Mouse (Mus musculus): ENCODE measurements around the gene Atf7ip. TPM values are rescaled to one million over a fixed set of nuclear protein-coding genes. Genes with fewer than 3 reads are reported as not detected.
A peak's percentile ranks its signal among the peaks of the same experiment; 100 is the strongest.

Gene Atf7ip
- polyA plus RNA-seq, 1 experiment from 2014 or later, result 47.0 TPM

GRCm38 (mm10) chr6:136466956-136467750 lies 38.8 kb upstream of the Atf7ip start:
- Histone ChIP-seq H3K4me3 (ENCODE audit: control insufficient read depth in 1 of 2, insufficient read depth in 1 of 2, low read depth in 1 of 2, low read length in 2 of 2) (no peak overlapping the region), H3K4me2 (ENCODE audit: low read length) (no peak overlapping the region)

GRCm38 (mm10) chr6:136467837-136468236 lies 38.1 kb upstream of the Atf7ip start:
- peaks cover 34 to 45% of the 10 kb centered on the region in 2 experiments for H3K4me1 ChIP-seq (ENCODE audit: control insufficient read depth in 2 of 2, insufficient read depth in 2 of 2, low read length in 2 of 2)
- ATAC-seq (ENCODE audit: insufficient number of reproducible peaks, insufficient read depth, low FRiP score, low read depth), result no peak
- H3K36me3 ChIP-seq (ENCODE audit: control insufficient read depth, insufficient read depth, low read length), result no peaks in the 10 kb centered on the region
- no peak overlapping the region for H3K9ac ChIP-seq (ENCODE audit: low read length)
- no peaks in the 10 kb centered on the region for H3K27me3 ChIP-seq (ENCODE audit: control insufficient read depth, insufficient read depth, low read length)
- no peak overlapping the region for H3K4me3 ChIP-seq (ENCODE audit: control insufficient read depth in 1 of 2, insufficient read depth in 1 of 2, low read depth in 1 of 2, low read length in 2 of 2)
- WGBS, result 38% methylated on average over 5 of the region's 5 CpGs
- peak overlapping the region; percentile 74 to 94 for H3K27ac ChIP-seq (replicated peaks in 1 of 2; ENCODE audit: control insufficient read depth in 1 of 2, insufficient read depth in 1 of 2, low read depth in 2 of 2, low read length in 2 of 2)
- H3K9me3 ChIP-seq (ENCODE audit: control insufficient read depth, low read length), result no peaks in the 10 kb centered on the region
- H3K4me2 ChIP-seq (ENCODE audit: low read length), result no peak overlapping the region

More at GRCm38 (mm10) chr6:136466956-136467750, 38.8 kb upstream of the Atf7ip start:
- WGBS, result 54% methylated on average over 14 of the region's 14 CpGs
- no peaks in the 10 kb centered on the region for H3K36me3 ChIP-seq (ENCODE audit: control insufficient read depth, insufficient read depth, low read length)
- peaks cover 34 to 45% of the 10 kb centered on the region in 2 experiments for H3K4me1 ChIP-seq (ENCODE audit: control insufficient read depth in 2 of 2, insufficient read depth in 2 of 2, low read length in 2 of 2)
- no peak for ATAC-seq (ENCODE audit: insufficient number of reproducible peaks, insufficient read depth, low FRiP score, low read depth)
- H3K9ac ChIP-seq (ENCODE audit: low read length), result no peak overlapping the region
- no peaks in the 10 kb centered on the region for H3K27me3 ChIP-seq (ENCODE audit: control insufficient read depth, insufficient read depth, low read length)
- peak overlapping the region; percentile 74 to 94 for H3K27ac ChIP-seq (replicated peaks in 1 of 2; ENCODE audit: control insufficient read depth in 1 of 2, insufficient read depth in 1 of 2, low read depth in 2 of 2, low read length in 2 of 2)
- H3K9me3 ChIP-seq (ENCODE audit: control insufficient read depth, low read length), result no peaks in the 10 kb centered on the region

- Histone ChIP-seq H3K27ac (replicated peaks in 1 of 2; ENCODE audit: control insufficient read depth in 1 of 2, insufficient read depth in 1 of 2, low read depth in 2 of 2, low read length in 2 of 2) (peak overlapping the region; percentile 74 to 94), H3K36me3 (ENCODE audit: control insufficient read depth, insufficient read depth, low read length) (no peaks in the 10 kb centered on the region), H3K4me1 (ENCODE audit: control insufficient read depth in 2 of 2, insufficient read depth in 2 of 2, low read length in 2 of 2) (peaks cover 36 to 47% of the 10 kb centered on the region in 2 experiments), H3K27me3 (ENCODE audit: control insufficient read depth, insufficient read depth, low read length) (no peaks in the 10 kb centered on the region), H3K9ac (ENCODE audit: low read length) (no peak overlapping the region), H3K4me2 (ENCODE audit: low read length) (no peak overlapping the region), H3K4me3 (ENCODE audit: control insufficient read depth in 1 of 2, insufficient read depth in 1 of 2, low read depth in 1 of 2, low read length in 2 of 2) (no peak overlapping the region), H3K9me3 (ENCODE audit: control insufficient read depth, low read length) (no peaks in the 10 kb centered on the region)
- peak; percentile 75 for ATAC-seq (ENCODE audit: insufficient number of reproducible peaks, insufficient read depth, low FRiP score, low read depth)
- WGBS, result 1% methylated on average over 12 of the region's 12 CpGs
Measured at GRCm38 (mm10) chr6:136468401-136468912, 37.5 kb upstream of the Atf7ip start.

- Histone ChIP-seq H3K36me3 (ENCODE audit: control insufficient read depth, insufficient read depth, low read length) (no peaks in the 10 kb centered on the region), H3K4me1 (ENCODE audit: control insufficient read depth in 2 of 2, insufficient read depth in 2 of 2, low read length in 2 of 2) (peaks cover 36 to 51% of the 10 kb centered on the region in 2 experiments), H3K27me3 (ENCODE audit: control insufficient read depth, insufficient read depth, low read length) (no peaks in the 10 kb centered on the region), H3K4me3 (ENCODE audit: control insufficient read depth in 1 of 2, insufficient read depth in 1 of 2, low read depth in 1 of 2, low read length in 2 of 2) (no peak overlapping the region), H3K4me2 (ENCODE audit: low read length) (no peak overlapping the region), H3K9me3 (ENCODE audit: control insufficient read depth, low read length) (no peaks in the 10 kb centered on the region), H3K27ac (replicated peaks in 1 of 2; ENCODE audit: control insufficient read depth in 1 of 2, insufficient read depth in 1 of 2, low read depth in 2 of 2, low read length in 2 of 2) (peak overlapping the region; percentile 69 to 94), H3K9ac (ENCODE audit: low read length) (no peak overlapping the region)
- WGBS, result 26% methylated on average over 12 of the region's 12 CpGs
- peak; percentile 0; the same call in 1 of the 2 replicates for ATAC-seq (ENCODE audit: insufficient number of reproducible peaks, insufficient read depth, low FRiP score, low read depth)
Measured at GRCm38 (mm10) chr6:136468974-136469792, 36.8 kb upstream of the Atf7ip start.

GRCm38 (mm10) chr6:136469807-136470206 lies 36.2 kb upstream of the Atf7ip start:
- no peak overlapping the region for H3K9ac ChIP-seq (ENCODE audit: low read length)
- H3K4me3 ChIP-seq (ENCODE audit: control insufficient read depth in 1 of 2, insufficient read depth in 1 of 2, low read depth in 1 of 2, low read length in 2 of 2), result no peak overlapping the region
- no peak for ATAC-seq (ENCODE audit: insufficient number of reproducible peaks, insufficient read depth, low FRiP score, low read depth)
- no peaks in the 10 kb centered on the region for H3K36me3 ChIP-seq (ENCODE audit: control insufficient read depth, insufficient read depth, low read length)
- WGBS, result 71% methylated on average over 9 of the region's 9 CpGs
- H3K9me3 ChIP-seq (ENCODE audit: control insufficient read depth, low read length), result no peaks in the 10 kb centered on the region
- no peak overlapping the region for H3K4me2 ChIP-seq (ENCODE audit: low read length)
- peak overlapping the region; percentile 69 to 94 for H3K27ac ChIP-seq (replicated peaks in 1 of 2; ENCODE audit: control insufficient read depth in 1 of 2, insufficient read depth in 1 of 2, low read depth in 2 of 2, low read length in 2 of 2)
- H3K27me3 ChIP-seq (ENCODE audit: control insufficient read depth, insufficient read depth, low read length), result no peaks in the 10 kb centered on the region
- H3K4me1 ChIP-seq (ENCODE audit: control insufficient read depth in 2 of 2, insufficient read depth in 2 of 2, low read length in 2 of 2), result peaks cover 34 to 51% of the 10 kb centered on the region in 2 experiments

DNA sequence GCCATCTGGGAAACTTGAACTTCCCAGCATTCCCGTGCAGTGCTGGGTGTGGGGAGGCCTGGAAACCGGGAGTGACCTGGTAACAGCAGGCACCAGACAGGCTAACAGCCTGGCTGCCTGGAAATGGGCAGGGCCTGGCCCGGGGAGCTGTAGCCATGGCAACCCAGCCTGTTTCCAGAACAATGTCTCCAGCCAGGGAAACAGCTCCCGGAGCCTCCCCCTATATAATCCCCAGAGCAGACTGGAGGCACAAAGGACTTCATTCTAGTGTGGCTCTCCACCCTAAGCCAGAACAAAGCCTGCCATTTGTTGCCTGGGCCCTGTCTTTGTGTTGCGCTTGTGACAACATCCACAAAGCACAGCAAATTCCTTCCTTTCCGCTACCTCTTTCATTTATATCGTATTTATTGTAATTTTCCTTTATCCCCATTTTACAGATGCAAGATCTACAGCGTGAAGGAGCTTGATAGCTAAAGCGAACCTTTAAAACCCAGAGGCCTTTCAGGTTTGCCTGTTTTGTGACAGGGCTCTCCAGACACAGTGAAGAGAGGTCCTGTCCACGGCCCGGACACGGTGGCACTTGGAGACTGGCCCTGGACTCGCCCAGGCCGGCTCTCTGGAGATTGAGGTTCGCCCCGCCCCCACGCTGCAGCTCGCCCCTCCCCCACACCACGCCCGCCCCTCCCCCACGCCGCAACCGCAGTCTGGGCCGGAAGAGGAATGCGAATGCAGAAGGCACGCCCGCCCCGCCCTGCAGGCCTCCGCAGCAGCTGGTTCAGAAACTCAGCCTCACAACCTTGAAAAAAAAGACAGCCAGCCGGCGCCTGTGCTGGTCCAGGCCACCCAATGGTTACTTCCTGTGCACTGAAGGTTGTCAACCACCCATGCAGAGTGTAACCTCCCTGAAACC lies 35.4 kb upstream of the Atf7ip start:
- H3K4me2 ChIP-seq (ENCODE audit: low read length), result peak overlapping the region; percentile 38
- H3K9ac ChIP-seq (ENCODE audit: low read length), result no peak overlapping the region; the same call in 1 of the 2 replicates
- no peaks in the 10 kb centered on the region for H3K27me3 ChIP-seq (ENCODE audit: control insufficient read depth, insufficient read depth, low read length)
- no peaks in the 10 kb centered on the region for H3K36me3 ChIP-seq (ENCODE audit: control insufficient read depth, insufficient read depth, low read length)
- WGBS, result 6% methylated on average over 31 of the region's 31 CpGs
- ATAC-seq (ENCODE audit: insufficient number of reproducible peaks, insufficient read depth, low FRiP score, low read depth), result peak; percentile 69
- H3K4me3 ChIP-seq (ENCODE audit: control insufficient read depth in 1 of 2, insufficient read depth in 1 of 2, low read depth in 1 of 2, low read length in 2 of 2), result no peak overlapping the region
- H3K9me3 ChIP-seq (ENCODE audit: control insufficient read depth, low read length), result no peaks in the 10 kb centered on the region
- H3K27ac ChIP-seq (replicated peaks in 1 of 2; ENCODE audit: control insufficient read depth in 1 of 2, insufficient read depth in 1 of 2, low read depth in 2 of 2, low read length in 2 of 2), result peak overlapping the region; percentile 69 to 94
- H3K4me1 ChIP-seq (ENCODE audit: control insufficient read depth in 2 of 2, insufficient read depth in 2 of 2, low read length in 2 of 2), result peaks cover 36 to 51% of the 10 kb centered on the region in 2 experiments

- Histone ChIP-seq H3K9ac (ENCODE audit: low read length) (no peak overlapping the region), H3K4me3 (ENCODE audit: control insufficient read depth in 1 of 2, insufficient read depth in 1 of 2, low read depth in 1 of 2, low read length in 2 of 2) (no peak overlapping the region), H3K9me3 (ENCODE audit: control insufficient read depth, low read length) (no peaks in the 10 kb centered on the region), H3K36me3 (ENCODE audit: control insufficient read depth, insufficient read depth, low read length) (no peaks in the 10 kb centered on the region), H3K4me1 (ENCODE audit: control insufficient read depth in 2 of 2, insufficient read depth in 2 of 2, low read length in 2 of 2) (peaks cover 33 to 44% of the 10 kb centered on the region in 2 experiments), H3K27ac (replicated peaks in 1 of 2; ENCODE audit: control insufficient read depth in 1 of 2, insufficient read depth in 1 of 2, low read depth in 2 of 2, low read length in 2 of 2) (peak overlapping the region; percentile 64 to 94), H3K4me2 (ENCODE audit: low read length) (no peak overlapping the region), H3K27me3 (ENCODE audit: control insufficient read depth, insufficient read depth, low read length) (no peaks in the 10 kb centered on the region)
- ATAC-seq (ENCODE audit: insufficient number of reproducible peaks, insufficient read depth, low FRiP score, low read depth), result no peak
- 18% methylated on average over 5 of the region's 5 CpGs for WGBS
Measured at GRCm38 (mm10) chr6:136471601-136472000, 34.4 kb upstream of the Atf7ip start.

All from heart, embryonic 14.5 days (tissue).